Mouse (Mus musculus): ENCODE data around the gene Adgrl2.

DNA sequence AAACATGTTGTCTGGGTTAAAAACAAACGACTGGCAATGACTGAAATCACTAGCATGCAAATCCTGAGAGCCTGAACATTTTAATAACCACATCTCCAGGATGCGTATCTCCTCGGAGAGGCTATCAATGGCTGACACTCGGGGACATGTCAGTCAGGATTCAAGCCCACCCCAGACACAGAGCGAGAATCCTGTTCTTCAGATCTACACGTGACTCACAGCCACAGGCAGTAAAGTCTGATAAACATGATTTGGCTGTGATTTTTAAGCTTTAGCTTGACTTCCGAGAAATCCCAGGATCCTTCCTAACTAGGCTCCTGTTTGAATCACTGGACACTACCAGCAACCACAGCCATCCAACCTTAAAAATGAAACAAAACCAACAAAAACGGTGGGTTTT, 44.8 kb downstream of the Adgrl2 start:
- TF ChIP-seq CTCF (IDR thresholded peaks at IDR 0.05; ENCODE audit: extremely low read depth, insufficient read length, insufficient replicate concordance, low read depth, low read length) = no peak
- no peak for TF ChIP-seq POLR2A (IDR thresholded peaks at IDR 0.05; ENCODE audit: low read depth, low read length)
